Mouse (Mus musculus) CD4-positive naive resting alpha-beta T cell, adult 57 days (primary cell): Measurements from ENCODE around the gene Rgs16. TPM values are rescaled to one million over a fixed set of nuclear protein-coding genes. Genes with fewer than 3 reads are reported as not detected.

Experiments
- total RNA-seq: library from RNA; stranded (reverse); gene quantifications from one replicate; pipeline ENCODE4 v1.2.4, GENCODE M21; 2023

Rgs16 gene
- total RNA-seq, result 8.5 TPM

DNA sequence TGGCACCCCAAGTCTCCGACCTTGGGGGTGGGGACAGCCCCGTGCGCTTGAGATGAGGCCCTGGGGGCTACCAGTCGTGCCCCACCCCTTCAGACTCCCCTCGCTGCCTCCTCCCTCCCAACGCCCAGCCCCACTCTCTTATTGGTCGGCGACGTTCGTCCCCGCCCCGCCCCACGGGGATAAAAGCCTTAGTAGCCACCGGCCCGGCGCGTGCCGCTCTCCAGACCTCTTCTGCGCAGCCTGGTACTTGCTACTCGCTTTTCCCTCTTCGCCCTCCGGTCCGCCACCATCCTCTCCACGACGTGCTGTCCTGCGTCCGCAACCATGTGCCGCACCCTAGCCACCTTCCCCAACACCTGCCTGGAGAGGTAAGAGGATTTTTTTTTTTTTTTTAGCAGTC lies at the start of gene Rgs16:
Gene Rgs16, plus strand, starts transcription at position 205 of the 400 bp plus-strand sequence.

DNA sequence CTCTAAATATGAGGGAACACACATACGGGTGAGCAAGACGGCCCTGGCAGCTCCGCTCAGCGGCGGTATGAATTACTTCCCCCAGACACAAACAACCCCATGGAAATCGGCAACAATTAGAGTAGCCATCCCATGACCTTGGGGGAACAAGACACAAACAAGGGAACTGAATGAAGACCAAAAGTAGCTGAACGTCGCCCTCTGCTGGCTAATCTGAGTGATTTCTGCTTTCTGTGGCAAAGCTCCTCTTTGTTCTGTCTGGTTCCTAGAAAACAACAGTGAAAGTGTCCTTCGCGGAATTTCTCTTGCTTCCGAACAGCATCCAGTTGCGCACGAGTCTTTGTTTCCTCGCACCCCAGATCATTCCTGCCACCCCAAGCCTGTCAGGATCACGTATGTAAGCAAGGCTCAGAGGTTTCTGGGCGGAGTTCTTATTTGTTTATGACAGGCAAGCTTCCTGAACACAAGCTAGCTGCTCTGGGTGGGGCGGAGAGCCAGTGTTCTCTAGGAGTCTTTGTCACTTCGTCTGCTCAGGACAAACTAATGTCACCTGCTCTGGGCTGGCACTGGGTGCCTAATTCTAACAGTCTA lies 9.2 kb downstream of the Rgs16 start, which contains the start of gene Rnasel:
Gene Rnasel, plus strand, starts transcription at position 216 of the 591 bp plus-strand sequence.

Other genes with a start within 250 kb of the Rgs16 start
- gene Npl, start 190.3 kb upstream of the Rgs16 start, total RNA-seq, result 0.56 TPM
- gene Rgs8, start 87.3 kb upstream of the Rgs16 start, total RNA-seq, result not detected
- 29.7 TPM for gene Rnasel, start 9.1 kb downstream of the Rgs16 start, total RNA-seq
- gene Rgsl1, start 103.8 kb downstream of the Rgs16 start, total RNA-seq, result not detected
- gene Teddm1b, start 134.0 kb downstream of the Rgs16 start, total RNA-seq, result not detected
- gene Teddm1a, start 151.4 kb downstream of the Rgs16 start, total RNA-seq, result not detected
- 118 TPM for gene Glul, start 159.6 kb downstream of the Rgs16 start, total RNA-seq
- gene Teddm2, start 159.9 kb downstream of the Rgs16 start, total RNA-seq, result 1.8 TPM